24 mouse cellular contexts compared by ENCODE assay signal in the genomic region with DNA sequence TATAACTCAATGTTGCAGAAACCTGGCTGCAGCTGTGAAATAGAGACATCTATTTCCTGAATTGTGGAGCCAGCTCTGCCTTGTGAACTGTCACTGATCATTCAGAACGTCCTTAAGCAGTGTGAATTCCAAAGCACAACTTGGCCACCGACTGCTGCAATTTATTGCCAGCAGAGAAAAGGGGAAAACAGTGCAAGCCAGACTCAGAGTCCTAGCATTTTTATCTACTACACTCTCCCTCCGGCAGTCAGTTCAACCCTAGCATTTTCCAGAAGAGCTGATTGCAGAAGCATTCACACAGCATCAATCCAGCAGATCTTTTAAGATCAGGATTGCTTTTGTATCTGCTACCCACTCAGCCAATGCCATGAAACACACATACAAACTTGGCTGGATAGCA. TPM values are rescaled to one million over a fixed set of nuclear protein-coding genes. Genes with fewer than 3 reads are reported as not detected.
A peak's percentile ranks its signal among the peaks of the same experiment; 100 is the strongest.
DNase-seq lines count a peak whose midpoint lies in the region; ATAC-seq and TF ChIP-seq lines count a peak whose summit lies in the region.
"Had no signal": no experiment of that assay in that cellular context is flagged by ENCODE, and none has a peak within 500 bp of the region (broad histone marks: within the 10 kb centered on the region; RNA-seq: fewer than 3 reads in every experiment).

No protein-coding gene starts in this region.

- H3K36me3 ChIP-seq in midbrain, embryonic 11.5 days (ENCODE audit: control insufficient read depth, insufficient read depth, low read length): no peaks in the 10 kb centered on the region
- H3K36me3 ChIP-seq in midbrain, embryonic 10.5 days: no peaks in the 10 kb centered on the region
- H3K36me3 ChIP-seq: forebrain, embryonic 10.5 days; limb, embryonic 10.5 days; liver, embryonic 15.5 days; lung, embryonic 15.5 days had no signal

- H3K27ac ChIP-seq in cerebellum, adult 2 months (ENCODE audit: insufficient read depth, low read length): peak overlapping the region; percentile 10; the same call in 1 of the 2 replicates
- no peak overlapping the region for H3K27ac ChIP-seq in midbrain, embryonic 11.5 days (ENCODE audit: low read depth, low read length)
- no peak overlapping the region for H3K27ac ChIP-seq in midbrain, embryonic 10.5 days (replicated peaks)
- H3K27ac ChIP-seq in olfactory bulb, adult 2 months (ENCODE audit: insufficient read depth, low read depth, low read length): peak overlapping the region; percentile 38
- H3K27ac ChIP-seq: forebrain, embryonic 10.5 days; heart, embryonic 13.5 days; limb, embryonic 10.5 days; liver, embryonic 15.5 days; lung, embryonic 15.5 days had no signal

- H3K4me2 ChIP-seq in midbrain, embryonic 11.5 days: no peak overlapping the region
- H3K4me2 ChIP-seq: heart, embryonic 13.5 days; liver, embryonic 15.5 days; lung, embryonic 15.5 days had no signal

- no peaks in the 10 kb centered on the region for H3K27me3 ChIP-seq in cerebellum, adult 2 months (ENCODE audit: control insufficient read depth, insufficient read depth, low read length)
- no peaks in the 10 kb centered on the region for H3K27me3 ChIP-seq in midbrain, embryonic 11.5 days (ENCODE audit: control insufficient read depth, insufficient read depth, low read length)
- no peaks in the 10 kb centered on the region for H3K27me3 ChIP-seq in midbrain, embryonic 10.5 days (ENCODE audit: low read depth, poor library complexity, severe bottlenecking)
- H3K27me3 ChIP-seq: heart, embryonic 13.5 days; liver, embryonic 15.5 days; lung, embryonic 15.5 days had no signal

- intact Hi-C loops in heart, postnatal 10 days (cut with DNase I): no loop called here

- H3K4me1 ChIP-seq in cerebellum, adult 2 months (ENCODE audit: control insufficient read depth, insufficient read depth, low read length): peaks cover 10% of the 10 kb centered on the region
- no peaks in the 10 kb centered on the region for H3K4me1 ChIP-seq in midbrain, embryonic 11.5 days (ENCODE audit: control insufficient read depth, insufficient read depth, low read length)
- 0 out of 2 replicates have a peak, but pooled peaks cover 2% of the 10 kb centered on the region for H3K4me1 ChIP-seq in midbrain, embryonic 10.5 days
- H3K4me1 ChIP-seq in olfactory bulb, adult 2 months (ENCODE audit: control insufficient read depth, insufficient read depth, low read length): peaks cover 6% of the 10 kb centered on the region
- H3K4me1 ChIP-seq: limb, embryonic 10.5 days; liver, embryonic 15.5 days; lung, embryonic 15.5 days had no signal

- no peak overlapping the region for H3K9ac ChIP-seq in midbrain, embryonic 11.5 days (ENCODE audit: low read length)
- H3K9ac ChIP-seq: heart, embryonic 13.5 days; liver, embryonic 15.5 days; lung, embryonic 15.5 days had no signal

- WGBS in cerebellum, adult 2 months: 15% methylated on average over 3 of the region's 3 CpGs
- 45% methylated on average over 3 of the region's 3 CpGs for WGBS in midbrain, embryonic 11.5 days
- WGBS in midbrain, embryonic 10.5 days: 55% methylated on average over 3 of the region's 3 CpGs
- 18% methylated on average over 3 of the region's 3 CpGs for WGBS in olfactory bulb, adult 2 months

- DNase-seq in cerebellum, adult 2 months: no peak
- DNase-seq in heart, postnatal 10 days: peak; percentile 10 to 18
- no peak for DNase-seq in heart, postnatal 4 days
- DNase-seq in midbrain, embryonic 11.5 days (ENCODE audit: low spot score, missing footprints): peak; percentile 69
- DNase-seq in midbrain, embryonic 10.5 days (ENCODE audit: low spot score): no peak
- DNase-seq: adrenal gland, adult 8-10 months; cerebellum, adult 9-11 months; heart, postnatal 36 days; kidney, adult 18-20 months; kidney, postnatal 4 days; liver; lung, postnatal 4 days; thymus, adult 18-20 months; thymus, postnatal 36 days had no signal

- no peaks in the 10 kb centered on the region for H3K9me3 ChIP-seq in midbrain, embryonic 11.5 days (ENCODE audit: control insufficient read depth, low read length)
- no peaks in the 10 kb centered on the region for H3K9me3 ChIP-seq in midbrain, embryonic 10.5 days (replicated peaks)
- H3K9me3 ChIP-seq: forebrain, embryonic 10.5 days; heart, embryonic 13.5 days; limb, embryonic 10.5 days; liver, embryonic 15.5 days; lung, embryonic 15.5 days had no signal

- no peak for ATAC-seq in cerebellum, adult (ENCODE audit: insufficient number of reproducible peaks, low FRiP score, low TSS enrichment)
- no peak for ATAC-seq in midbrain, embryonic 11.5 days (ENCODE audit: low FRiP score)
- ATAC-seq: activated CD4-positive, CD25-positive, alpha-beta regulatory T cell, adult 4 months; forebrain, embryonic 16.5 days; inflammation-experienced regulatory T-cells, adult 6 months had no signal

- no peak for TF ChIP-seq POLR2A in cerebellum, adult 2 months (IDR thresholded peaks at IDR 0.05; ENCODE audit: borderline replicate concordance, insufficient read depth, low read length)
- no peak for TF ChIP-seq POLR2A in olfactory bulb, adult 2 months (IDR thresholded peaks at IDR 0.05; ENCODE audit: insufficient read depth, low read depth, low read length)

- TF ChIP-seq CTCF in cerebellum, adult 2 months (IDR thresholded peaks at IDR 0.05; ENCODE audit: borderline replicate concordance, insufficient read depth, low read depth, low read length): no peak
- TF ChIP-seq CTCF in olfactory bulb, adult 2 months (IDR thresholded peaks at IDR 0.05; ENCODE audit: insufficient read depth, low read depth, low read length): no peak

- H3K4me3 ChIP-seq in cerebellum, adult 2 months (replicated peaks; ENCODE audit: insufficient read depth, low read depth, low read length): no peak overlapping the region
- no peak overlapping the region for H3K4me3 ChIP-seq in midbrain, embryonic 11.5 days (ENCODE audit: low read depth, low read length)
- no peak overlapping the region for H3K4me3 ChIP-seq in midbrain, embryonic 10.5 days
- no peak overlapping the region for H3K4me3 ChIP-seq in olfactory bulb, adult 2 months (ENCODE audit: insufficient read depth, low read depth, low read length)
- H3K4me3 ChIP-seq: forebrain, embryonic 10.5 days; heart, embryonic 13.5 days; limb, embryonic 10.5 days; liver, embryonic 15.5 days; lung, embryonic 15.5 days had no signal

RNA-seq across cellular contexts. Expression of a gene that starts 13.2 kb away (rescaled TPM):
- polyA plus RNA-seq in cerebellum, adult 2 months (2012; rRNA removed): 48.3 and 51.5 TPM in 2 replicates
- 10 to 100 TPM; 16.6 to 18.2 TPM for total RNA-seq in heart, postnatal 10 days (2021)
- 10 to 100 TPM; 14.3 to 15.2 TPM for total RNA-seq in heart, postnatal 4 days (2021)
- polyA plus RNA-seq in midbrain, embryonic 11.5 days (2014; fragmentation: Nextera tagmentation; extraction: Ambion mirVana): 3.1 and 3.4 TPM in 2 replicates
- 1.2 and 2.9 TPM in 2 replicates for polyA plus RNA-seq in midbrain, embryonic 10.5 days (2016; fragmentation: Nextera tagmentation; extraction: Ambion mirVana)
- not detected in 2 replicates for polyA plus RNA-seq in olfactory bulb, adult 2 months (2012; ENCODE audit: insufficient read depth, insufficient read length, low replicate concordance, missing spikeins)

Comparison
In these comparisons a context has a peak if more than half of its experiments do, and no peak if none do; other contexts are left out.
1. DNase-seq: peak in heart, postnatal 10 days (2 of 2) and midbrain, embryonic 11.5 days (single experiment); none in cerebellum, adult 2 months (0 of 2), heart, postnatal 4 days (single experiment) and midbrain, embryonic 10.5 days (single experiment).
2. H3K27ac ChIP-seq: peak in cerebellum, adult 2 months (single experiment) and olfactory bulb, adult 2 months (single experiment); none in midbrain, embryonic 11.5 days (single experiment) and midbrain, embryonic 10.5 days (single experiment).
3. RNA of a gene that starts 13.2 kb away (polyA plus RNA-seq): 48.3 to 51.5 TPM in cerebellum, adult 2 months; 3.1 to 3.4 TPM in midbrain, embryonic 11.5 days, 1.2 to 2.9 TPM in midbrain, embryonic 10.5 days and not detected in olfactory bulb, adult 2 months; every median in the first group is over 10 times any median in the second.